Mouse (Mus musculus): ENCODE measurements at regions not wholly inside any gene's neighbourhood (a gene's known extent, or its start where the extent isn't known, plus 50 kb on each side); places are given as distances from the start of the nearest gene placed in this dataset.

DNA sequence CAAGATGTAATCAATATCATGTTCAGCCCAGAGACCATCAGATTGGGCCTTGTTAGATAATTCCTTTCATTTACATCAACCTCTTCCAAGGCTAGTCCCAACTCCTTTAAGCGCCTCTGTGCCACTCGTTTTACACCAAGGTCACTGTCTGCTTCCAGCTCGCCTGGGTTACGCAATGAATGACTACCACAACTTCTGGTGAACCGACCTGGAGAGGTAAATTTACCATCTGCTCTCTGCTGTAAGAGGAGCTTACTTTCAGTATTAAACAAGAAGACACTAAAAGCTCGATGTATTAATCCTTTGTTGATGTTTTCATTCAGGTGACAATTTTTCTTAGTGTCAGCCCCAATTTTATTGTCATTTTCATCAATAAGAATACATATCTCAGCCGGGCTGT, 51.7 kb upstream of the Fam174b start:
- TF ChIP-seq EP300 (IDR thresholded peaks at IDR 0.05; ENCODE audit: insufficient read depth, low read depth, low read length) = no peak
- TF ChIP-seq CTCF (IDR thresholded peaks at IDR 0.05; ENCODE audit: low read depth, low read length) = no peak
- TF ChIP-seq POLR2A (IDR thresholded peaks at IDR 0.05; ENCODE audit: insufficient read depth, low read length) = no peak

Data from ES-Bruce4 (cell line).